Mouse (Mus musculus): ENCODE measurements around the gene Mfsd7a. TPM values are rescaled to one million over a fixed set of nuclear protein-coding genes. Genes with fewer than 3 reads are reported as not detected.
"Not testable (repeated sequence)": the region's sequence is repeated elsewhere in the genome, so short reads cannot be mapped to it uniquely, and the experiment has no call there.

Mfsd7a gene
- polyA plus RNA-seq (2014; fragmentation: Nextera tagmentation; extraction: Ambion mirVana), result 0.08 TPM in 1 of 2 replicates, not detected in the other

GRCm38 (mm10) chr5:108448785-108449668 is at the start of gene Mfsd7a:
Gene Mfsd7a, minus strand, starts transcription at chr5:108448891.
- Histone ChIP-seq H3K9me3 (ENCODE audit: control insufficient read depth, low read length) (no peaks in the 10 kb centered on the region), H3K27me3 (ENCODE audit: control insufficient read depth, insufficient read depth, low read length) (peaks cover 12% of the 10 kb centered on the region; the same call in 1 of the 2 replicates), H3K4me3 (replicated peaks; ENCODE audit: low read length) (peak within 1 kb of the TSS; percentile 23), H3K9ac (peak within 1 kb of the TSS; percentile 29; the same call in 1 of the 2 replicates), H3K27ac (no peak within 1 kb of the TSS), H3K36me3 (replicated peaks; ENCODE audit: control insufficient read depth, insufficient read depth) (no peaks in the 10 kb centered on the region), H3K4me1 (replicated peaks; ENCODE audit: control insufficient read depth, insufficient read depth, low read length) (no peaks in the 10 kb centered on the region), H3K4me2 (replicated peaks) (peak within 1 kb of the TSS; percentile 48)
- WGBS, result 16% methylated on average over 24 of the region's 24 CpGs
- ATAC-seq (ENCODE audit: low FRiP score) (peak; percentile 51; the same call in 1 of the 2 replicates), DNase-seq (ENCODE audit: low spot score) (no peak)

- H3K36me3 ChIP-seq (replicated peaks; ENCODE audit: control insufficient read depth, insufficient read depth), result peaks cover 68% of the 10 kb centered on the region
- not testable (repeated sequence) for H3K9me3 ChIP-seq (ENCODE audit: control insufficient read depth, low read length); DNase-seq (ENCODE audit: low spot score)
These were observed 37.5 kb upstream of the Mfsd7a start for GRCm38 (mm10) chr5:108486148-108486547.

GRCm38 (mm10) chr5:108485239-108485638 is 36.5 kb upstream of the Mfsd7a start:
- Histone ChIP-seq H3K36me3 (replicated peaks; ENCODE audit: control insufficient read depth, insufficient read depth) (peaks cover 63% of the 10 kb centered on the region), H3K4me3 (replicated peaks; ENCODE audit: low read length) (no peak overlapping the region), H3K9ac (no peak overlapping the region), H3K9me3 (ENCODE audit: control insufficient read depth, low read length) (no peaks in the 10 kb centered on the region), H3K4me2 (replicated peaks) (no peak overlapping the region), H3K27ac (no peak overlapping the region), H3K4me1 (replicated peaks; ENCODE audit: control insufficient read depth, insufficient read depth, low read length) (no peaks in the 10 kb centered on the region), H3K27me3 (ENCODE audit: control insufficient read depth, insufficient read depth, low read length) (no peaks in the 10 kb centered on the region)
- no peak for ATAC-seq (ENCODE audit: low FRiP score)
- no peak for DNase-seq (ENCODE audit: low spot score)
- WGBS, result 97% methylated on average over 2 of the region's 2 CpGs

More at GRCm38 (mm10) chr5:108486148-108486547, 37.5 kb upstream of the Mfsd7a start:
- H3K4me1 ChIP-seq (replicated peaks; ENCODE audit: control insufficient read depth, insufficient read depth, low read length); ATAC-seq (ENCODE audit: low FRiP score); H3K4me2 ChIP-seq (replicated peaks); H3K9ac ChIP-seq; H3K4me3 ChIP-seq (replicated peaks; ENCODE audit: low read length); H3K27ac ChIP-seq; H3K27me3 ChIP-seq (ENCODE audit: control insufficient read depth, insufficient read depth, low read length): not testable (repeated sequence)
- 98% methylated on average over 4 of the region's 5 CpGs for WGBS

GRCm38 (mm10) chr5:108483006-108483405 is 34.3 kb upstream of the Mfsd7a start:
- Histone ChIP-seq H3K9ac (no peak overlapping the region), H3K9me3 (ENCODE audit: control insufficient read depth, low read length) (no peaks in the 10 kb centered on the region), H3K4me3 (replicated peaks; ENCODE audit: low read length) (no peak overlapping the region), H3K4me1 (replicated peaks; ENCODE audit: control insufficient read depth, insufficient read depth, low read length) (no peaks in the 10 kb centered on the region), H3K27me3 (ENCODE audit: control insufficient read depth, insufficient read depth, low read length) (no peaks in the 10 kb centered on the region), H3K36me3 (replicated peaks; ENCODE audit: control insufficient read depth, insufficient read depth) (peaks cover 61% of the 10 kb centered on the region), H3K27ac (no peak overlapping the region), H3K4me2 (replicated peaks) (no peak overlapping the region)
- ATAC-seq (ENCODE audit: low FRiP score) (no peak), DNase-seq (ENCODE audit: low spot score) (no peak)
- 94% methylated on average over 6 of the region's 6 CpGs for WGBS

- 95% methylated on average over 3 of the region's 3 CpGs for WGBS
- no peaks in the 10 kb centered on the region for H3K4me1 ChIP-seq (replicated peaks; ENCODE audit: control insufficient read depth, insufficient read depth, low read length)
- DNase-seq (ENCODE audit: low spot score) (no peak), ATAC-seq (ENCODE audit: low FRiP score) (no peak)
- no peak overlapping the region for H3K4me2 ChIP-seq (replicated peaks)
- peaks cover 82% of the 10 kb centered on the region for H3K36me3 ChIP-seq (replicated peaks; ENCODE audit: control insufficient read depth, insufficient read depth)
- H3K27me3 ChIP-seq (ENCODE audit: control insufficient read depth, insufficient read depth, low read length), result no peaks in the 10 kb centered on the region
- no peak overlapping the region for H3K27ac ChIP-seq
- no peak overlapping the region for H3K9ac ChIP-seq
- no peak overlapping the region for H3K4me3 ChIP-seq (replicated peaks; ENCODE audit: low read length)
- no peaks in the 10 kb centered on the region for H3K9me3 ChIP-seq (ENCODE audit: control insufficient read depth, low read length)
These were observed 27.3 kb upstream of the Mfsd7a start for GRCm38 (mm10) chr5:108475977-108476376.

GRCm38 (mm10) chr5:108473737-108474136 is 25.0 kb upstream of the Mfsd7a start:
- Histone ChIP-seq H3K36me3 (replicated peaks; ENCODE audit: control insufficient read depth, insufficient read depth) (peaks cover 70% of the 10 kb centered on the region), H3K27ac (no peak overlapping the region), H3K27me3 (ENCODE audit: control insufficient read depth, insufficient read depth, low read length) (no peaks in the 10 kb centered on the region), H3K4me2 (replicated peaks) (no peak overlapping the region), H3K9ac (no peak overlapping the region), H3K4me1 (replicated peaks; ENCODE audit: control insufficient read depth, insufficient read depth, low read length) (peaks cover 6% of the 10 kb centered on the region; the same call in 1 of the 2 replicates), H3K9me3 (ENCODE audit: control insufficient read depth, low read length) (no peaks in the 10 kb centered on the region), H3K4me3 (replicated peaks; ENCODE audit: low read length) (no peak overlapping the region)
- DNase-seq (ENCODE audit: low spot score) (no peak), ATAC-seq (ENCODE audit: low FRiP score) (no peak)
- 87% methylated on average over 4 of the region's 4 CpGs for WGBS

- Histone ChIP-seq H3K4me3 (replicated peaks; ENCODE audit: low read length) (no peak overlapping the region), H3K36me3 (replicated peaks; ENCODE audit: control insufficient read depth, insufficient read depth) (peaks cover 29% of the 10 kb centered on the region), H3K9ac (no peak overlapping the region), H3K27ac (no peak overlapping the region), H3K27me3 (ENCODE audit: control insufficient read depth, insufficient read depth, low read length) (no peaks in the 10 kb centered on the region), H3K9me3 (ENCODE audit: control insufficient read depth, low read length) (no peaks in the 10 kb centered on the region), H3K4me1 (replicated peaks; ENCODE audit: control insufficient read depth, insufficient read depth, low read length) (peaks cover 12% of the 10 kb centered on the region; the same call in 1 of the 2 replicates), H3K4me2 (replicated peaks) (no peak overlapping the region)
- no peak for ATAC-seq (ENCODE audit: low FRiP score)
- 78% methylated on average over 7 of the region's 7 CpGs for WGBS
- no peak for DNase-seq (ENCODE audit: low spot score)
These were observed 20.9 kb upstream of the Mfsd7a start for GRCm38 (mm10) chr5:108469617-108470016.

- H3K4me2 ChIP-seq (replicated peaks), result no peak overlapping the region
These were observed 18.0 kb upstream of the Mfsd7a start for GRCm38 (mm10) chr5:108466647-108467046.

GRCm38 (mm10) chr5:108465131-108465891 is 16.6 kb upstream of the Mfsd7a start:
- Histone ChIP-seq H3K4me1 (replicated peaks; ENCODE audit: control insufficient read depth, insufficient read depth, low read length) (peaks cover 38% of the 10 kb centered on the region), H3K9ac (no peak overlapping the region), H3K4me3 (replicated peaks; ENCODE audit: low read length) (no peak overlapping the region), H3K4me2 (replicated peaks) (no peak overlapping the region), H3K36me3 (replicated peaks; ENCODE audit: control insufficient read depth, insufficient read depth) (no peaks in the 10 kb centered on the region), H3K27me3 (ENCODE audit: control insufficient read depth, insufficient read depth, low read length) (no peaks in the 10 kb centered on the region), H3K27ac (no peak overlapping the region), H3K9me3 (ENCODE audit: control insufficient read depth, low read length) (no peaks in the 10 kb centered on the region)
- no peak for ATAC-seq (ENCODE audit: low FRiP score)
- 93% methylated on average over 6 of the region's 6 CpGs for WGBS
- DNase-seq (ENCODE audit: low spot score), result no peak

More at GRCm38 (mm10) chr5:108466647-108467046, 18.0 kb upstream of the Mfsd7a start:
- Histone ChIP-seq H3K4me3 (replicated peaks; ENCODE audit: low read length) (no peak overlapping the region), H3K27me3 (ENCODE audit: control insufficient read depth, insufficient read depth, low read length) (no peaks in the 10 kb centered on the region), H3K9me3 (ENCODE audit: control insufficient read depth, low read length) (no peaks in the 10 kb centered on the region), H3K36me3 (replicated peaks; ENCODE audit: control insufficient read depth, insufficient read depth) (no peaks in the 10 kb centered on the region), H3K9ac (no peak overlapping the region), H3K4me1 (replicated peaks; ENCODE audit: control insufficient read depth, insufficient read depth, low read length) (peaks cover 38% of the 10 kb centered on the region), H3K27ac (no peak overlapping the region)
- ATAC-seq (ENCODE audit: low FRiP score), result no peak
- no peak for DNase-seq (ENCODE audit: low spot score)
- 100% methylated on average over 1 of the region's 1 CpGs for WGBS

Data from hindbrain, embryonic 14.5 days (tissue).